Mouse (Mus musculus) ZHBTc4 (cell line): ENCODE measurements around the gene Ankrd9.

Experiments
- DNase-seq: peaks from one replicate; pipeline ENCODE4 v3.0.0-alpha.2; 2011; ENCODE audit warnings: low read depth, low spot score

Ankrd9 gene

DNA sequence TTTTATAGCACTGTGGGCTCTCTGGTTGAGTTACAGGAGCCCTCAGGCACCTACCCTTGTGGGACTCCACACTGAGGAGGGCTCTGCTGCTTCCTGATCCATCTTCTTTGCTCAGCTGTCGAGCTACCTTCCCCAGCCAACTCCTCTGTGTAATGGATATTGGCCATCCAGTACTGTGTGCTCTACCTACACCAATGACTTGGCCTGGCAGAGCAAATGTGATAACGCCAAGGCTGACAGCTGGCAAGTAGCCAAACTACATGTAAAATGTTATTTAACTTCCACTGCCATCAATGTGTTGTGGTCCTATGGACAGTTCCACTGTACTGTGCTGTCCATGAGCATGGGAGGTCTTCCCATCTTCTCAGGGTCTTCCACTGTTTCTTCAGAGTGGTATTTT lies 16.9 kb downstream of the Ankrd9 start:
- no peak for DNase-seq

DNA sequence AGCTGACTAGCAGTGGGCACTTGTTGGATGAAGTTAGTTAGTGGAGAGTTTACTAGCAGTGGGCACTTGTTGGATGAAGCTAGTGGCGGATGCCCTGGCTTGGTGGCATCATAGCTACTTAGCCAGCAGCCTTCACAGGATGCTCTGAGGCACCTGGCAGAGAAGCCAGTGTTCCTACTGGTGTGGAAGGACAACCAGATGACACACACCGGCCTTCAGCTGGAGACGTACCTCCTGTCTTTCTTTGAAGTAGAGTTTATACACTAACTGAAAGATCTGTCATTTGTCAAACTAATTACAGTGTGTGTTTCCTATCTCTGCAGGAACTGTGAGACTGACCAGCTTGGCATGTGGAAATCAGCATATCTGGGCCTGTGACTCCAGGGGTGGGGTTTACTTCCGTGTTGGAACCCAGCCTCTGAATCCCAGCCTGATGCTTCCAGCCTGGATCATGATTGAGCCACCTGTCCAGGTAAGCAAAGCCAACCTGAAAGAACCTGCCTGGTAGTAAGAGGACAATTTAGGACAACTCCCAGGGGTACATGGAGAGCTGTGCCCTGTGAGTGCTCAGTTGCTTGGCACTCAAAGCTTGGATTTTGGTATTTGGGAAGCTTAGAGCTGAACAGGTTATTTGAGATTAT lies 24.4 kb downstream of the Ankrd9 start:
- no peak for DNase-seq

GRCm38 (mm10) chr12:110953900-110954299 lies 24.9 kb downstream of the Ankrd9 start:
- no peak for DNase-seq

- DNase-seq, result no peak
Measured at GRCm38 (mm10) chr12:110953443-110953842, 25.4 kb downstream of the Ankrd9 start.

GRCm38 (mm10) chr12:110952628-110953385 lies 26.0 kb downstream of the Ankrd9 start:
- DNase-seq, result no peak

DNA sequence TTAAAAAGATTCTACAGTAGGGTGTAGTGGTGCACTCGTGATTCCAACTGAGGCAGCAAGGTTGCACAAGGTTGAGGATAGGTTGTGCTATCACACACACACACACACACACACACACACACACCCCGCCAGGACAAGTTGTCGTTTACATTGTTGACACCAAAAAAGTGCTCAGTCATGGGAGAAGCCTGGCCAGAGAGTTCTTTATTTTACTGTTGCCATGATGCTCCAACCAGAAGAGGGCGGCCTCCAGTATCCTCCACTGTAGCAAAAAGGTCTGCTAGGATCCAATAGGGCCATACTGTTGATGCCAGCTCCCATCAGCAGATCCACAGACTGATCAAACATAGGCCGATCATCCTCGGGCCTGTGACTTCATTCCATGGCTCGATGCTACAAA lies 27.6 kb downstream of the Ankrd9 start:
- peak; percentile 12 for DNase-seq

DNA sequence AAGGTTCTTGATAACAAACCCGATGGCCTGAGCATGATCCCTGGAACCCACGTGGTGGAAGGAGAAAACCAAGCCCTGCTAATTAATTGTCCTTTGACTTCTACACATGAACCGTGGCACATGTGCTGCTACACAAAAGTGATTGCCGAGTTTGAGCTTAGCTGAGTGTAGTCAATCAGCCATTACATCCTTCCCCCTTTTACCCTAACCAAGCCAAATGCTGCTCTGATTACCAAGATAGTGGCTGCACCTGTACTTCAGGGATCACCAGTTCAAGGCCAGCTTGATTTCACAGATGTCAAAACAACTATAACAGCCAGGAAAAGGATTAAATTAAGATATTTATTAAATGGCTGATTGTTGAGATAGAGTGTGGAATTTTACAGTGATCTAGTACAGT lies 28.7 kb downstream of the Ankrd9 start:
- DNase-seq, result no peak

GRCm38 (mm10) chr12:110949410-110949809 lies 29.4 kb downstream of the Ankrd9 start:
- no peak for DNase-seq

- no peak for DNase-seq
Measured at GRCm38 (mm10) chr12:110948910-110949201, 30.0 kb downstream of the Ankrd9 start.

- DNase-seq, result no peak
Measured at GRCm38 (mm10) chr12:110948082-110948909, 30.5 kb downstream of the Ankrd9 start.

DNA sequence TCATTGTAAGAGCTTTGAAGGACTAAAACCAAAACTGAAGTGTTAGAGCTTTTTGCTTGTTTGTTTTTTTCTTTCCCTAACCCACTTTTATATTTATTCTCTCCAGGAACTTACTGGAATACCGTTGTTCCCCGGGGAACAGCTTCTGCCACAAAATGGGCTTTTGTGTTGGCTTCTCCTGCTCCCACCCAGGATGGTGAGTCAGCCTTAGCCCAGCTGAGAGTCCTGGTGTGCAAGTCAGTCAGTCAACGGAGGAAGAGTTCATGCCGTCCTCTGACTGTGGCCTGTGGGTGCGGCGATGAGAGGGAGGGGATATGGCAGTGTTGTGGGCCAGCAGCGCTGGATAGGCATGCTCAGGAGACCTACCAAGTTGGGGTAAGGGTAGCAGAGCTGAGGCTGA lies 32.6 kb downstream of the Ankrd9 start:
- DNase-seq, result no peak

- DNase-seq, result no peak
Measured at GRCm38 (mm10) chr12:110940869-110941268, 38.0 kb downstream of the Ankrd9 start.

GRCm38 (mm10) chr12:110939385-110939784 lies 39.5 kb downstream of the Ankrd9 start:
- no peak for DNase-seq

- no peak for DNase-seq
Measured at GRCm38 (mm10) chr12:110937496-110937895, 41.3 kb downstream of the Ankrd9 start.

GRCm38 (mm10) chr12:110935983-110936620 lies 42.7 kb downstream of the Ankrd9 start:
- DNase-seq, result peak; percentile 83

- DNase-seq, result no peak
Measured at GRCm38 (mm10) chr12:110932820-110933219, 46.0 kb downstream of the Ankrd9 start.
